Mouse (Mus musculus) gastrocnemius, postnatal 4 days (tissue): ENCODE results near the gene Anxa11. TPM values are rescaled to one million over a fixed set of nuclear protein-coding genes. Genes with fewer than 3 reads are reported as not detected.
"Not testable (repeated sequence)": the region's sequence is repeated elsewhere in the genome, so short reads cannot be mapped to it uniquely, and the experiment has no call there.

ENCODE experiments used
- DNase-seq, 2 experiments: peaks; one replicate each; pipeline ENCODE4 v3.0.0; 2021 to 2022; ENCODE audit warnings: low spot score in 2 of 2, mixed read lengths in 2 of 2
- long read RNA-seq, 2 experiments: library from polyadenylated mRNA; stranded (forward); transcript quantifications; one replicate each; pipeline ENCODE4 v2.0.0; 2021
- total RNA-seq, 2 experiments: library from RNA; stranded (reverse); gene quantifications; 2 replicates each; pipeline ENCODE4 v1.2.3; 2021

Anxa11 gene
- 100 to 1,000 TPM; 111 to 124 TPM for total RNA-seq
- long read RNA-seq, experiment 1, transcript Anxa11-201 (15 exons, 2,394 nt) = major isoform, 187 of 217 reads
- long read RNA-seq, experiment 1, partial matches to known transcripts = 20 of 217 reads
- long read RNA-seq, experiment 1, other reads (novel, unspliced or antisense) = 9 of 217 reads
- long read RNA-seq, experiment 2, transcript Anxa11-201 (15 exons, 2,394 nt) = major isoform, 238 of 282 reads
- long read RNA-seq, experiment 2, partial matches to known transcripts = 18 of 282 reads
- long read RNA-seq, experiment 2, other reads (novel, unspliced or antisense) = 22 of 282 reads

- peak; percentile 76 to 79 for DNase-seq
Observed at GRCm38 (mm10) chr14:25841991-25842687, at the start of gene Anxa11. Gene Anxa11, plus strand, starts transcription at chr14:25842156.

DNA sequence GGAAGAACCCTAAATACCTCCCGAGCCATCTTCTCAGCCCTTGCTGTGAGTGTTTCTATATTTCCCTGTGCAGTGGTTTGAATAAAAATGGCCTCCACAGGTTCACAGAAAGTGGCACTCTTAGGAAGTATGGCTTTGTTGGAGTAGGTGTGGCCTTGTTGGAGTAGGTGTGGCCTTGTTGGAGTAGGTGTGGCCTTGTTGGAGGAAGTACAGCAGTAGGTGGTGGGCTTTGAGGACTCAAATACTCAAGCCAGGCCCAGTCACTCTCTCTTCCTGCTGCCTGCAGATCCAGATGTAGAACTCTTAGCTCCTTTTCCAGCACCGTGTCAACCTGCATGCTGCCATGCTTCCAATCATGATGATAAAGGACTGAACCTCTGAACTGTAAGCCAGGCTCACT, 47.6 kb upstream of the Anxa11 start:
- no peak for DNase-seq

DNA sequence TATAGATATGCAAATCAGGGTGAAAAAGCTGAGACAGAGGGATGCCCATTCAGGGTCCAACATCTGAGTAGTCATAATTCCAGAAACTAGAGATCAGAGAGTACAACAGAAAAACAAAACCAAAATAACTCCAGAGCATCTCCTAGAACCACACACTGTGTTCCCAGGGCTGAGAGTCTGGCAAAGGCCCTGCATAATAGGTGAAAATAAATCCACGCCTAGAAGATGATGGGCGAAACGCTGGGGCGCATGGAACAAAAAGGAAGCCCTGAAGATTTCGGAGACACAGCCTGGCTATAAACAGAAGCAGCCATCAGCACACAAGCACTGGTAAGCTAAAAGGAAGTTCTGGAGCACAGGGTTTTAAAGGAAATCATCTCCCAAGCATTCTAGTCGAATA, 46.9 kb upstream of the Anxa11 start:
- DNase-seq = no peak

DNA sequence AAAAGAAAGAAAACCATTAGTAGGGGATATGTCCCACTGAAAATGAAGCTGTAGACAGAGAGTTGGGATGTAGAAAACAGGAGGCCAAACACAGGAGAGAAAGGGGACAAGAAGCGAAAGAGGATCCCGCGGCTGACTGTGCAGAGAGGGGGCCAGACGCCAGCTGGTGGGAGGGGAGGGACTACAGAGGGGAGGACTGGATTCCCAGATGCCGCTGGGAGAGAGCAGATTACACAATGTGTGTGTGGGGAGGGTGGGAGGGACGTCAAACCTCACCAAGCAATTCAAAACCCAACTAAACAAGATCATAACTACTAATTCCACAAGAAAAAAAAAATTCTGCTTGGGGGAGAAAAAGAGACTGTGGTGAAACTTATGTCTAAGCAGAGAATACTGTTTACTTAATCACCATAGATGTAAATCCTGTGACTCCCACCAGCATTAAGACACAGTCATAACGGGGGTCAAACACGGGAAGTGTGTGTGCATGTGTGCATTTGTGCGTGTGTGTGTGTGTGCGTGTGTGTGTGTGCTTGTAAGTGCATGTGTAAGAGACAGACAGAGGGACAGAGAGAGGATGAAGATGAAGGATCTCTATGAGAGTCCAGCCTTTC, 46.3 kb upstream of the Anxa11 start:
- peak; percentile 79 to 88 for DNase-seq

DNA sequence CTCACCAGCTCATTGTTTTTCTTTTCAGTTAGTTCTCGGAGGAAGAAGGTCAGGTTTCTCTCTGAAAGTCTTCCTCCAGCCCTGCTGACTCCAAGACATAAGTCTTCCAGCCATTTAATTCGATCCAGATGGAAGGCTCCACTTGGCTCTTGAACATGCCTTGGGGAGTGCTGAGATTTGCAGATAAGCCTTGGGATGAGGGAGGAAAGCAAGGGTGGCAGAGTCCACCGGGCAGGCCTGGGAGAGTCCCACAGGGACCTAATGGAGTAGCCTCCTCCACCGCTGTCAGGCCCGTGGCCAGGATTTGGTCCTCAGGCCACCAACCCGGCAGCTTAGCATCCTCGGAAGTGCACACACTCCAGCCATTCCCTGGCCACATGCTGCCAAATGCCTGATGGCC, 45.3 kb upstream of the Anxa11 start:
- peak in 1 of 2 experiments; percentile 21 for DNase-seq

- peak; percentile 84 to 90 for DNase-seq
Observed at GRCm38 (mm10) chr14:25800166-25800960, 41.6 kb upstream of the Anxa11 start.

GRCm38 (mm10) chr14:25802511-25802910, 39.4 kb upstream of the Anxa11 start:
- peak in 1 of 2 experiments; percentile 37 for DNase-seq

DNA sequence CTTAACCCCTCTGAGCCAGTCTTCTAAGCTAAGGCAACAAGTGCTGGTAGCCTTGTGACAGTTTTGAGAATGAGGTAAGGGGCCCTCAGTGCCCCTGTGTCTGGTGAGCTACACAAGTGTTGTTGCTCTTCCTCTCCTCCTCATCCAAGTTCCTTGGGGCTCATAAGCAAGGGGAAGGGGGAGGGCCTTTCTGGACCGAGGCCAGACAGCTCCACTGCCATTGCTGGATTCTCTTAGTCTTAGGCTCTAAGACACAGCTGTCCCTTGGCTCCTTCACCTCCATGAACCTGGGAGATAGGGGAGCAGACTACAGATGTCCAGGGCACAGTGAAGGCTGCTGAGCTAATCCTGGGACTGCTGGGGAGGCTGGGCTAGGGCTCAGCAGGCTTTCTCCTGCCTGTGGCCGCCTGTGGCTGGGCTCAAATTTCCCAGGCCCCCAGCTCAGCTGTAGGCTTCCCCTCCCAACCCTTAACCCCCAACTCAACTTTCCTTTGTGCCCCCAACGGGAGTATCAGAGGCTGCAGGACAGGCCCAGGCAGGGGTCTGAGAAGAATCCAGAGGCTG, 38.6 kb upstream of the Anxa11 start:
- DNase-seq = no peak

GRCm38 (mm10) chr14:25805871-25806270, 36.1 kb upstream of the Anxa11 start:
- DNase-seq = peak; percentile 57 to 82

DNA sequence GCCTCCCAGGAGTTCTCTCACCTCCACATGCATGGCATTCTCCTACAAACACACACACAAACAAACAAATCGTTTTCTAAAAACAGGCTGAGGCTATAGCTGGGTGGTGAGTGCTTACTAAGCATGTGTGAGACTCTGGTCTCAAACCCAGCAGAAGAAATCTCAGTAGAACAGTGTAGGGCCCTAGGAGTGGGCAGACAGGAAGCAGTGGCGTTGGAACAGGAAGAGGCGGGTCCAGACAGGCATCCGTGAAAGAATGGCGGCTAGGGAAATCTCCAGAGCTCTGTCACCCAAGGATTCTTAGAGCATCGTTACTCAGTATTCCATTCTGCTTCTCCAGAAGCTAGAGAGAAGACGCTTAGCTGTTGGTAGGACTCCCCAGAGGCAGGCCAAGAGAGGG, 35.4 kb upstream of the Anxa11 start:
- no peak for DNase-seq

DNA sequence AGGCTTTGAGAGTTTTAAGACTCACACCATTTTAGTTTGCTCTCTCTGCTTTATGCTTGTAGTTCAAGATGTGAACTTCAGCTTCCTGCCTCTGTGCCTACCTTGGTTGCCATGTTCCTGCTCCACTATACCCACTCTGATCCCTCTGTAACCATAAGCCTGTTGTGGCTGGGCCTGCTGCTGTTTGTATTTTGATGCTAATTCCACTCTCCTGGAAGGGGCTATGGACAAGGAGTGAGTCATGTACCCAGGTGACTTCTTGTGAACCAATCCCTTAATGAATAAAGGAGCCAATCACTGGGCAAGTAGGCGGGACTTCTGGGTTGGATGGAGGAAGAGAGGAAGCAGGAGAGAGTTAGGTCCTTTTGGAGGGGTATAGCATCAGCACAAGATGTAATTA, 30.9 kb upstream of the Anxa11 start:
- DNase-seq = not testable (repeated sequence)

DNA sequence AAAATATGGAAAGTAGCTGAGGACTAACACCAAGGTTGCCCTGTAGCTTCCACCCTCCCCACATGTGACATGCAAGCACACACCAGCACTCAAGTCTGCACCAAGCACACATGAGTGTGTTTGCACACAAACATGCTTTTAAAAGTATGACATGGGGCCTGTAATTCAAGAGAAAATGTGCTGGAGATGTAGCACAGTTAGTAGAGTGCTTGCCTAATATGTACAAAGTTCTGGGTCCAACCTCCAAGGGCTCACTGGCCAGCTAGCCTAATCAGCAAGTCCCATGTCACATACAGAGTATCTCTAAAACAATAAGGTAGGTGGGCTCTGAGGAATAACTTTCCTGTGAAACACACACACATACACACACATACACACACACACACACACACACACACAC, 27.8 kb upstream of the Anxa11 start:
- no peak for DNase-seq

DNA sequence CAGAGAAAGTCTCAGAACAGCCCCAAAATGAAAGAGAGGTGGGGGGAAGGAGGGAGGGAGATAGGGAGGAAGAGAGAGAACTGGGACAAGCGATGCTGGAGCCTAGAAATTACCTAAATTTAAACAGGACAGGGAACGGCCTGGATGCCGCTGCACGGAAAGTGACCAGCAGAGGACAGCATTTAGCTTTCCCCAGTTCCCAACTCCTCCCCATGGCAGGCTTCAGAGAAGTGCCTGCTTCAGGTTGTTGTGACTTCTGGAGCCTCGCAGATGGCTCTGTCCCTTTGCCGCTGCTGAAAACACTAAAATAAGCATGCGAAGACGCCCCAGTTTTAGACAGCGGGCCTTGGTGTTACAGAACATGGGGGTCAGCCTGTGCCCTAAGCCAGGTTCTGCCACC, 25.5 kb upstream of the Anxa11 start:
- DNase-seq = peak in 1 of 2 experiments; percentile 69

DNA sequence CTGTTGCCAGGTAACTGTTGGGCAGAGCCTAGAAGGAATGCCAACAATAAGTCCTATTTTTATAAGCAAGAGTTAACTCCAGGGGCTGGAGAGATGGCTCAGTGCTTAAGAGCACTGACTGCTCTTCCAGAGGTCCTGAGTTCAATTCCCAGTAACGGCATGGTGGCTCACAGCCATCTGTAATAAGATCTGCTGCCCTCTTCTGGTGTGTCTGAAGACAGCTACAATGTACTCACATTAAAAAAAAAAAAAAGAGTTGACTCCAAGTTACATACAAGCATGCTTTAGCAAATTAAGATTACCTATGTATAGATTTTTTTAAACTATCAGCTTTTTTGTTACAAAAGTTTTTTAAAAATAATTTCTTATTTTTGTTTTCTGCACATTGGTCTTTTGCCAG, 19.4 kb upstream of the Anxa11 start:
- DNase-seq = no peak

DNA sequence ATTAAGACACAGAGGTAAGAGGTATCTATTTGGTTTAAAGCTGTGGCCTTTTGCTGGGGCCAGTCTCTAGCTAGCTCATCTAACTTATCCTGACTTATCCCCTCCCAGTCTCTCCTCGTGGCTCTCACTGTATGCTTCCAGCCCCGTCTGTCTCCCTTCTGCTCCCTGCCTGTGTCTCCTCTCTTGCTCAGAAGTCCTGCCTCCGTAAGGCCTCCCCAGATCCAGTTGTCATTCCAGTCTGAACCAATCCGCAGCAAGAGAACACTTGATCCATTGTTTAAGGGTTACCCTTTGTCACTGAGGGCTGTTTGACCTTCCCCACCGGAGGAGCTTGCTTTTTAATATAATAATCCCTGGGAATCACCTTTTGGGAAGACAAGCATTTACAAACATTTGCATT, 17.0 kb upstream of the Anxa11 start:
- DNase-seq = no peak

- DNase-seq = no peak
Observed at GRCm38 (mm10) chr14:25825880-25826626, 15.9 kb upstream of the Anxa11 start.

DNA sequence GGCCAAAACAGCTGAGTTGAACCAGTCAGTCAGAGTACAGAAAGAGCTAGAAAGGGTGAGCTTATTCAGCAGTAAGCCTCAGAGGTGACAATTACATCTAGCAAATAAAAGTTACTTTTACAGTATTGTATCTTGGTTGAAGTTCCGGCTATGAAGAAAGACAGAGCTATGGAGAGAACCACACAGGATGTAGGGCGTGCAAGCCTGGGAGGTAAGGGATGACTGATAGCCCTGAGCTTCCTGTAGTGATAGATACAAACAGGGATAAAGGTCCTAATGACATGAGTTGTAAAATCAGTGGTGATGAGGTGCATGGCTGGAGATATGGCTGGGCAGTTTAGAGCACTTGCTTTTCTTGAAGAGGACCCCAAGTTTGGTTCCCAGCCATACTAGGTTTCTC, 15.1 kb upstream of the Anxa11 start:
- no peak for DNase-seq

- DNase-seq = no peak
Observed at GRCm38 (mm10) chr14:25831332-25831731, 10.6 kb upstream of the Anxa11 start.

GRCm38 (mm10) chr14:25832301-25832700, 9.7 kb upstream of the Anxa11 start:
- peak in 1 of 2 experiments; percentile 64 for DNase-seq

DNA sequence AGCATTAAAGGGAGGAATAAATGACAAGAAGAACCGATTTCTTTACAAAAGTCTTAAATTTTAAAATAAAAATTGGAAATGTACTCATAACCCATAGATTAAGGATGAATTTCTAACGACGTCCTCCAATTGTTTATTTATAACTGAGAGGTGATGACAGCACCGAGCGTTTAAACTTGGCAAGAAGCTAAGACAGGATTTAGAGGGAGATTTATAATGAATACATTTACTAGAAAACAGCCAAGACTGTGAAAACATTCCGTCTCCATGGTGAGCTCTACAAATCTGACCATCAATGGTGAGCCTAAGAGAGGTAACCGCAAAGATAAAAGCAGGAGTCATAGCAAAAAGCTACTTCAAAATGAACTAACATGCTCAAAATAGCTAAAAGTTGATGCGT, 3.5 kb upstream of the Anxa11 start:
- DNase-seq = no peak
